Mouse (Mus musculus) kidney, postnatal 36 days (tissue): ENCODE measurements around the gene Lca5.

Experiments used
- DNase-seq, 2 experiments: peaks; one replicate each; pipeline ENCODE4 v3.0.0; 2021 to 2022; ENCODE audit warnings: mixed read lengths in 2 of 2

Gene Lca5

DNA sequence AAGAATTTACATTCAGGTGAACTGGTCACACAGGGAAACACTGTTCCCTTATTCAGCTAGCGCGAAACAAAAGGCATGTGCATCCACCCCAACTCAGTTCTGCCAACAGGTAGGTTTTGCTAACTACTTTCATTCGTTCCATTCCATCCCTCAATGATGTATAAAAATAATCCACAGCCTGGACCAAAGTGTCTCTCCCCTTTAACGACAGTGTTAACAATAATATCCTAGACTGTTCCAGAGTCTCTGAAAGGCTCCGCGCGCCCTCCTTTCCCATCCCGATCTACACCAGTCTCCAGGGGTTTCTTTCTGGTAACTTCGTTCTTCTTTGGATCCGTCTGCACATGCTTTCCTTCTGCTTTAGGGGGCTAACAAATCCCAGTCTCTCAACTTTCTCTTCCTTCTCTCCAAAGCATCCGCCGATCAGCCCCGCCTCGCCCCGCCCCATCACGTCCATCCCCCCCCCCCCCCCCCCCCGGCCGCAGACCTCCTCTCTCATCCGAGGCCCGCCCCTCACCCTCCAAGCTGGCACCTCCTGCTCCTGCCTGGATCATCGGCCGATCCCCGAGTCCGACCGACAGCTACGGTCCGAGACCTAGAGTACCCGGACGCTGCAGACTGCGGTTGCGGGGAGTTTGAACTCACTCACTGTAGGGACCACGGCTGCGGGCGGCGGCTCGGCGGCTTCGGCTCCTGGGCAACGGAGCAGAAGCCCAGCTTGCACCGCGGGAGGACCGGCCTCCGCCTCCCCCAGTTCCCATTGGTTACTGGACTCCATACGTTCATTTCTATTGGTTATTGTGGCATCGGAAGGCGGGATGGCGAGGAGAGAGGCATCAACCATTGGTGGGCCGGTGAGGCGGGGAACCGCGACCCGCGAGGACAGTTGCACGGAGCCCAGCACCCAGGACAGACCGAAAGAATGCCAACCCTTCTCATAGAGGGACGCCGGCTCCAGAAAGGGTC lies at the start of gene Lca5:
TSS of gene Lca5 (minus strand) at position 736 of the 966 bp plus-strand sequence.
- peak; percentile 94 to 95 for DNase-seq

- DNase-seq, result peak; percentile 4 to 42
Measured at GRCm38 (mm10) chr9:83488491-83489210, 47.7 kb upstream of the Lca5 start.

- DNase-seq, result no peak
Measured at GRCm38 (mm10) chr9:83487771-83488470, 47.0 kb upstream of the Lca5 start.

GRCm38 (mm10) chr9:83485966-83486365 lies 45.0 kb upstream of the Lca5 start:
- DNase-seq, result no peak

GRCm38 (mm10) chr9:83485357-83485756 lies 44.4 kb upstream of the Lca5 start:
- no peak for DNase-seq

GRCm38 (mm10) chr9:83483419-83483818 lies 42.5 kb upstream of the Lca5 start:
- DNase-seq, result no peak

GRCm38 (mm10) chr9:83482176-83482949 lies 41.4 kb upstream of the Lca5 start:
- no peak for DNase-seq

DNA sequence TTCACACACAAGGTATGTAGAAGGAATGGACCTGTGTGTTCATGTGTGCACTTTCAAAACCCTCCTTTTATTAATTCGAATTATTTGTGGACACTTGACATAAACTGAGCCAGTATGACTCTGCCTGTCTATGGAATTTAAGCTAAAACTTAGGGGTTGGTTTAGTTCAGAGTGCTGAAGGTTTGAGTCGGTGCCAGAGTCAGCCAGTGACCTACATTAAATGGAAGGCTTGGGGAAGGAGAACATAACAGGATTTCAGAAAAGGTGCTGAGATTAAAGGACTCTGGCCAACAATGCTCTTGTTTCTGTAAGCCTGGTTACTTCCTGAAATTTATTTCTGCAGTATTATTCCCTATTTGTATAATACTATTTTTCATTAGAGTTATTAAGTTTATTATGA lies 28.9 kb upstream of the Lca5 start:
- DNase-seq, result peak in 1 of 2 experiments; percentile 8

GRCm38 (mm10) chr9:83447771-83448170 lies 6.8 kb upstream of the Lca5 start:
- DNase-seq, result peak; percentile 69 to 71

DNA sequence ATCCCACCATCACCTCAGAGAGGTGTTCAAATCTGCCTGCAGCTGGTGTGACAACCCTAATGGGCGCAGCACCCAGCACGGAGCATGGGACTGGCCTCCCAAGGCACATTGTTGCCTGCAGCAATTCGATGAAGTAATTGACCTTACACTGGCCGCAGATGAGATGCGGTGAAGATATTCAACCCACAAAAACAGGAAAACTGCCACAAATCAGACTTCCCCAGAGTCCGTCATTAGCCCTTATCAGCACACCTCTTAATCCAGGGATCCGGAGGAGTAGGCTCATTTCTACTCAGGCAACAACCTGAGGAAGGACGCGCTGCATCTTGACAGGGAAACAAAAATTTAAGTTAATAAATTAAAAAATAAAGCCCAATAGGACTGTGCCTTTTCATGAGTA lies 6.2 kb upstream of the Lca5 start:
- no peak for DNase-seq

GRCm38 (mm10) chr9:83437621-83438020 lies 3.3 kb downstream of the Lca5 start:
- DNase-seq, result no peak

DNA sequence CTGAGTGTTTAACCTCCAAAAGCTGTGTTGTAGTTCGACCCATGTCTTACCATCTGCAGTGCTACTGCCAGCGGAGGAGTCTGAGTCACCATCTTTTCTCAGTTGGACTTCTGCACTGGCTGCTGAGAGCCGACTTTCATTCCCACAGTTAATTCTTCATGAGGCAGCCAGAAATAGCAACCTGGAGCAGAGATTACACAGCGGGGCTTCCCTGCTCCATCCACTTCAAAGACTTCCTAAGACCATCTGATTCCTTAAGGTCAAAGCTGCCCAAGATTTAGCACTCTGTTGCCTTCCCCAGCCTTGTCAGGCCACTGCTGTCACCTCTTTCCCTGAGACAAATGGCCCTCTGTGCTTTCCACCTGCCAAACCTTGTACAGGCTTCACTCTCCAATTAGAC lies 6.4 kb downstream of the Lca5 start:
- DNase-seq, result no peak

GRCm38 (mm10) chr9:83433661-83434060 lies 7.3 kb downstream of the Lca5 start:
- peak in 1 of 2 experiments; percentile 50 for DNase-seq

- DNase-seq, result no peak
Measured at GRCm38 (mm10) chr9:83427926-83428325, 13.0 kb downstream of the Lca5 start.

- DNase-seq, result no peak
Measured at GRCm38 (mm10) chr9:83418965-83419364, 22.0 kb downstream of the Lca5 start.

DNA sequence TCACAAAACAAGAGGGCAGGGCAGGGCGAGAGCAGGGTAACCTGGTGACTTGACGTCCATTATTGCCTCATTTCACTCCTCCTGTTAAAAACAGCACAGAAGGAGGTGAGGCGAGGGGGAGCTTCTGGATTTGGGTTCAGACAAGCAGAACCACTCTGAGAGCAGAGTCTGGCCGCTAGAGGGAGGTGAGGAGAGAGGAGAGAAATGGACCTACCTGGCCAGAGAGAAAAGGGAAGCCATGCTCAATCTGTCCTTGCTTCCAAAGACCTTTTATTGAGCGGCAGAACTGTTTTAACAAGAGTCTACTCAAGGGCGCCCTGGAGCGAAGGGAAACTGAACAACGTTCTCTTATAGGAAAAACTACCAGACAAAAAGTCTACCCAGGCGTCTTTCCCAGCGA lies 27.9 kb downstream of the Lca5 start:
- peak in 1 of 2 experiments; percentile 53 for DNase-seq

DNA sequence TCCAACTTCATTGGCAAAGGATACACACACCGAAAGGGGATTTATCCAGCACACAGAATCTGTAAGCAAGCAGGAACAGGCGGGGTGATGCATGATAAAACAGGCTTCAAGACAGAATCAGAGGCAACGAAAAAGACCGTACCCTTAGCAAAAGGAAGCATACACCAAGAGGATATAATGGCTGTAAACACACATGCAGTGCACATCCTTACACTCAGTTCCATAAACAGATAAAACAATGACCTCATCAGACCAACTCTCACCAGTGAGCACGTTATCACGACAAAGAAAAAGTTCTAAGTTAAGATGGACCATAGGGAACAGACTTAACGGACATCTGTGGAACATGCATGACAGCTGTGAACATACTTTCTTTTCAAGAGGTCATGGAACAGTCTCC lies 35.8 kb downstream of the Lca5 start:
- DNase-seq, result no peak

DNA sequence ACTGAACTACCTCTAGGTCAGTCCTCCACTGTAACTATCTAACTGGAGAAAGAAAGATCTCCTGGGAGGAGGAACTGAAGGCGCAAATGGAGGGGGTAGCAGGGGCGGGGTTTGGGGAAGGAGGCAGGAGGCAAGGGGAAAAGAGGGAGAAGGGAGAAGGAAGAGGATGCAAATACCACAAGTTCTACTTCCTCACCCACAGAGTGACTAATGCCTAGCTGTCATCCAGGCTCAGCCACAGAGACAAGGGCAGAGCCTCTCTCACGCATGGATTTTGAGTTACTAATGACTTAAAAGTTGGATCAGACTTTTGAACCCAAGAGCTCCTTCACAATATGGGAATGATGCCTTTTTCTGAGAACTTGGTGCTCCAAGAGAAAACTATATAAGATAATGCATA lies 40.1 kb downstream of the Lca5 start:
- DNase-seq, result no peak

- DNase-seq, result no peak
Measured at GRCm38 (mm10) chr9:83399414-83399813, 41.5 kb downstream of the Lca5 start.

- no peak for DNase-seq
Measured at GRCm38 (mm10) chr9:83398260-83398659, 42.7 kb downstream of the Lca5 start.

DNA sequence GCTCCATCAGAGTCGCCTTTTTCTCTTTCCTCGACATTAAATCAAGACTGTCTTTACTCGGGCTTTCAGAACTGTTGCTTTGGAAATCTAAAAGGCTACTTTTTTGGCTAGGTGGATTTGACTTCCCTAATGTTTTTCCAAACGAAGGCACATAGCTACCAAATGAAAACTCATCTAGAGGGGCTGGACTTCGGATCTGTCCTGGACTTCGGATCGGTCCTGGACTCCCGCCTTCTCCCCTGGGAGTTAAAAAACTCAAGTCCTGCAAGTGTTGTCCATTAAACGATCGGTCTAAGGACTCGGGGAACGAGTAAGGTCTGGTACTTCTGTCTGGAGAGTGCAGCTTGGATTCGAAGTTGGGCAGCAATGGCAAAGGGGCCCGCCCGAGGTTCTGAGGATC lies 45.5 kb downstream of the Lca5 start:
- DNase-seq, result peak; percentile 15 to 44

- DNase-seq, result no peak
Measured at GRCm38 (mm10) chr9:83391996-83392395, 48.9 kb downstream of the Lca5 start.
